Mouse (Mus musculus): Measurements from ENCODE around the gene Lct.
"Not testable (repeated sequence)": the region's sequence is repeated elsewhere in the genome, so short reads cannot be mapped to it uniquely, and the experiment has no call there.

The Lct gene

GRCm38 (mm10) chr1:128293524-128293923 lies 34.6 kb downstream of the Lct start:
- no peak for DNase-seq

DNA sequence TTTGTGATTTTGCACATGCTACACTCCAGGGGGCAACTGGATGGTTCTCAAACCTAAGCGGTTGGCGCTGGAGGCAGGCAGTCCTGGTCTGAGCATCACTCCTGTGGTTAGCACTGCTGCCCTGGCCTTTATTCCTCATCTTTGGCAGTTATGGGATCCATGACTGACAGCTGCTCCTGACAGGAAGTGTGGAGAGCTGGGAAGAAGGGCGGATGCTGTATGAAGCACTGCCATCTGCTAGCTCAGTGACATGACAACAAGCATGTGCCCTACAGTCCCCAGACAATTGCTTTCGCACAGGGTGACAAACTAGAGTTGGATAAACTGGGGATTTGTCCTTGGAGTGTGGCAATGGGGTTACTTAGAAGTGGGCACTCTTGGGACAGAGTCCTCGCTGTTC lies 37.8 kb downstream of the Lct start:
- DNase-seq, result no peak

GRCm38 (mm10) chr1:128285136-128285535 lies 43.0 kb downstream of the Lct start:
- DNase-seq, result no peak

GRCm38 (mm10) chr1:128284157-128284690 lies 43.9 kb downstream of the Lct start:
- no peak for DNase-seq

GRCm38 (mm10) chr1:128282924-128283323 lies 45.2 kb downstream of the Lct start:
- no peak for DNase-seq

- peak; percentile 7 for DNase-seq
Measured at GRCm38 (mm10) chr1:128281753-128282152, 46.4 kb downstream of the Lct start.

DNA sequence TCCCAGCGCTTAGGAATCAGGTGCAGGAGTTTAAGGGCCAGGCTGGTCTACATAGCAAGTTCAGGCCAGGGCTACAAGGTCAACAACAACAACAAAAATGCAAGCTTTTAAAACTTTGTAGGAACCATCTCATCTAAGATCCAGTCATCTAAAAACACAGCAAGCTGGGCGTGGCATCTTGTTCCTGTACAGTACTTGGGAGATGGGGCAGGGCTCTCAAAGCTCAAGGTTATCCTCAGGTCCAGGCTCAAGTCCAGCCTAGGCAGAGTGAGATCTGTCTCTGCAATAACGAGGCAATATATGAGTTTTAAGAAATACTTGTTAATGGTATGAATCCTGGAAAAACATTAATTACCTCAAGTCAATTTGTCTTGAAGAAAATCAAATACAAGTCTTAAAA lies 49.6 kb downstream of the Lct start:
- no peak for DNase-seq

GRCm38 (mm10) chr1:128275908-128276307 lies 52.2 kb downstream of the Lct start:
- DNase-seq, result no peak

GRCm38 (mm10) chr1:128270731-128271130 lies 57.4 kb downstream of the Lct start:
- DNase-seq, result no peak

DNA sequence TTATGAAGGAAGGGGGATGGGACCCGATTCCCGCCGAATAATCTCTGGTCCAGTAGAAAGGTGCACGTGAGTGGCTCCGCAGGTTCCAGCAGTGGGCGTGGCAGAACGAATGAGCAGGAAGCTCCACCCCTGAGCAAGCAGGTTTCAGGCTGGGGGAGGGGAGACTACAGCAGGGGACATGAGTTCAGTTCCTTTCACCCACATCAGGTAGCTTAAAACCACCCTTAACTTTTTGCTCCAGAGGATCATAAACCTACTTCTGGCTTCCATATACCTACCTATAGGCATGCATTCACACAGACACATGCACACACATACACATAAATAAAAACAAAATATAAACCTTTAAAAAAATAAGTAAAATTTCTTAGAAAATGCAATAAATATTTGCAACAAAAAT lies 61.1 kb downstream of the Lct start:
- not testable (repeated sequence) for DNase-seq

DNA sequence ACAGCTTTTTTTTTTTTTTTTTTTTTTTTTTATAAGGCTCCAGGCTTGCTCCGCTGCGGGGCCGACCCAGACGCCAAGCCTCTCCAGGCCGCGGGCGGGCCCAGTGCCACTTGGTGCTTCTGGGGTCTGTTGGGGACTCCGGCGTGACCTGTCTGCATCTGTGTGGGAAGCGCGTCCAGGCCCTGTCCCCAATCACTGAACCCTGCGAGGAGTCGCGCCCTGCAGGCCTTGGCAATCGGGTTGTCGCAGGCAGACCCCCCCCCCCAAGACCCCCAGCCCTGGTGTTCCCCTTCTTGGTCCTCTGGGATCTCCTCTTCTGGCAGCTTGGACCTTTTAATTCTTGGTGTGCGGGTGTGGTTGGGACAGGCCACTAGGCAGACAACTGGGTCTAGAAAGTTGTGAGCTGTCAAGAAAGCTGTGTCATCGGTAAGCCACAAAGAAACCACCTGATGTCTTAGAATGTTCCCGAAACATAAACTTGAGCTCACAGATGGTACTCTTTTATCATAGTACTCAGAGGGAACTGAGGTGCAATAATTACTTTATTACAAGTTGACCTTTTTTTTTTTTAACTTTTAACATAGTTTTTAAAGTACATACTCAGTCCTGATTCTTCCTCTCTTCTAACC lies 83.3 kb downstream of the Lct start:
- peak; percentile 18 for DNase-seq

- peak; percentile 99 for DNase-seq
Measured at GRCm38 (mm10) chr1:128243996-128244726, 84.0 kb downstream of the Lct start.

- no peak for DNase-seq
Measured at GRCm38 (mm10) chr1:128243627-128243995, 84.5 kb downstream of the Lct start, which contains the start of gene Ubxn4. Gene Ubxn4 (plus strand): TSS chr1:128243964.

DNA sequence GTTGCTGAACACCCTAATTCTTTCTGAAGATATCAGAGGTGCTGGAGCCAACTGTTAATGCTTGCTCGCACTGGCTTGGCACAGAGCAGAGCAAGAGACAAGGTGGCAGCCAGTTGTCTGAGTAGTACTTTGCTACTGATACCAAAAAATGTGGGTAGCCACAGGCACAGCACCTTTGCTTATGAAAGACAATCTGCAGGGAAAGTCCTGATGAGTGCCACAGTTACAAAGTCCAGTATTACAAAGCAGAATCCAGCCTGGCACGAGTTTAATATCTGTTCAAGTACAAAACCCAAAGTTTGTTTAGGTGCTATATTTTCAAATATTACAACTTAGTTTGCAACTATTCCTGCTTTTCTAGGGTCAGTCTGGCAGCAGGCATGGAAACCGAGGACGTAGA lies 92.9 kb downstream of the Lct start:
- no peak for DNase-seq

All from lung, postnatal 36 days (tissue).